Mouse (Mus musculus): ENCODE results near the gene Cdk5rap1. TPM values are rescaled to one million over a fixed set of nuclear protein-coding genes. Genes with fewer than 3 reads are reported as not detected.

The Cdk5rap1 gene
- polyA plus RNA-seq, 1 experiment: 16.5 TPM

DNA sequence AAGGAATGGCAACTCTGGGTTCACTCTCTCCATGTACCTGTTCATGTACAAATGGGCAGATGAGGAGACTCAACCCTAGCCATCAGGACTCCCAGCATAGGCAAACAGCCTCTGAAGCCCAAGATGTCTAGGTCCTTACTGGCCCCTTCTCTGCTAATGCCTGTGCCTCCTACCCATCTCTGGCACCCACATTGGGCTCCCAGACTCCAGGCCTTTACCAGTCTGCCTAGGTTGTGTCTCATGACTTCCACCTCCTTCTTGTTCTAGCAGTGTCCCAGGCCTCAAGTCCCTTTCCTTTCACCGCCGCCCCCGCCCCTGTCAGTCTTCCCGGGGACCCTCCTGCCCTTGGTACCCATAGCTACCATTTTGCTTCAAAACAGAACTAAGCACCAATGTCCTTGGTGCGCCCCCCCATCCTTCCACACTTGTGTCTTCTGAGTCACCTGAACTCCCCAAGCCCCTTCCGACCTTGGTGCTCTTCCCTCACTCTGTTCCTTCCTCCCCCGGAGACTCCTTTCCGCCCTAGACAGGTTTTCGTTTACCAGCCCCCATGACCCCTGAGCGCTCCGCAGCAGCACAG lies 34.3 kb upstream of the Cdk5rap1 start:
- TF ChIP-seq CTCF (IDR thresholded peaks at IDR 0.05; ENCODE audit: borderline replicate concordance, extremely low read depth, insufficient read depth, insufficient read length) (no peak), POLR2A (IDR thresholded peaks at IDR 0.05; ENCODE audit: borderline replicate concordance, extremely low read depth, insufficient read depth, insufficient read length, poor library complexity, severe bottlenecking) (no peak)
- DNase-seq (ENCODE audit: low read depth): no peak

GRCm38 (mm10) chr2:154405447-154405994 lies 32.7 kb upstream of the Cdk5rap1 start:
- no peak for TF ChIP-seq CTCF (IDR thresholded peaks at IDR 0.05; ENCODE audit: borderline replicate concordance, extremely low read depth, insufficient read depth, insufficient read length)
- no peak for TF ChIP-seq POLR2A (IDR thresholded peaks at IDR 0.05; ENCODE audit: borderline replicate concordance, extremely low read depth, insufficient read depth, insufficient read length, poor library complexity, severe bottlenecking)
- peak; percentile 50 for DNase-seq (ENCODE audit: low read depth)

GRCm38 (mm10) chr2:154402811-154403210 lies 30.0 kb upstream of the Cdk5rap1 start:
- TF ChIP-seq POLR2A (IDR thresholded peaks at IDR 0.05; ENCODE audit: borderline replicate concordance, extremely low read depth, insufficient read depth, insufficient read length, poor library complexity, severe bottlenecking) (no peak), CTCF (IDR thresholded peaks at IDR 0.05; ENCODE audit: borderline replicate concordance, extremely low read depth, insufficient read depth, insufficient read length) (peak; percentile 31; the same call in 1 of the 2 replicates)
- peak; percentile 85 for DNase-seq (ENCODE audit: low read depth)

GRCm38 (mm10) chr2:154401976-154402375 lies 29.2 kb upstream of the Cdk5rap1 start:
- DNase-seq (ENCODE audit: low read depth): no peak
- TF ChIP-seq CTCF (IDR thresholded peaks at IDR 0.05; ENCODE audit: borderline replicate concordance, extremely low read depth, insufficient read depth, insufficient read length) (no peak), POLR2A (IDR thresholded peaks at IDR 0.05; ENCODE audit: borderline replicate concordance, extremely low read depth, insufficient read depth, insufficient read length, poor library complexity, severe bottlenecking) (no peak)

GRCm38 (mm10) chr2:154399325-154399724 lies 26.5 kb upstream of the Cdk5rap1 start:
- peak; percentile 86 for DNase-seq (ENCODE audit: low read depth)
- TF ChIP-seq POLR2A (IDR thresholded peaks at IDR 0.05; ENCODE audit: borderline replicate concordance, extremely low read depth, insufficient read depth, insufficient read length, poor library complexity, severe bottlenecking) (no peak), CTCF (IDR thresholded peaks at IDR 0.05; ENCODE audit: borderline replicate concordance, extremely low read depth, insufficient read depth, insufficient read length) (no peak)

GRCm38 (mm10) chr2:154398267-154398666 lies 25.5 kb upstream of the Cdk5rap1 start:
- peak; percentile 48 for DNase-seq (ENCODE audit: low read depth)
- no peak for TF ChIP-seq CTCF (IDR thresholded peaks at IDR 0.05; ENCODE audit: borderline replicate concordance, extremely low read depth, insufficient read depth, insufficient read length)
- TF ChIP-seq POLR2A (IDR thresholded peaks at IDR 0.05; ENCODE audit: borderline replicate concordance, extremely low read depth, insufficient read depth, insufficient read length, poor library complexity, severe bottlenecking): no peak

GRCm38 (mm10) chr2:154396529-154396928 lies 23.7 kb upstream of the Cdk5rap1 start:
- no peak for DNase-seq (ENCODE audit: low read depth)
- TF ChIP-seq POLR2A (IDR thresholded peaks at IDR 0.05; ENCODE audit: borderline replicate concordance, extremely low read depth, insufficient read depth, insufficient read length, poor library complexity, severe bottlenecking) (no peak), CTCF (IDR thresholded peaks at IDR 0.05; ENCODE audit: borderline replicate concordance, extremely low read depth, insufficient read depth, insufficient read length) (no peak)

- no peak for DNase-seq (ENCODE audit: low read depth)
- TF ChIP-seq POLR2A (IDR thresholded peaks at IDR 0.05; ENCODE audit: borderline replicate concordance, extremely low read depth, insufficient read depth, insufficient read length, poor library complexity, severe bottlenecking) (no peak), CTCF (IDR thresholded peaks at IDR 0.05; ENCODE audit: borderline replicate concordance, extremely low read depth, insufficient read depth, insufficient read length) (no peak)
These were observed 21.8 kb upstream of the Cdk5rap1 start for GRCm38 (mm10) chr2:154394602-154395001.

DNA sequence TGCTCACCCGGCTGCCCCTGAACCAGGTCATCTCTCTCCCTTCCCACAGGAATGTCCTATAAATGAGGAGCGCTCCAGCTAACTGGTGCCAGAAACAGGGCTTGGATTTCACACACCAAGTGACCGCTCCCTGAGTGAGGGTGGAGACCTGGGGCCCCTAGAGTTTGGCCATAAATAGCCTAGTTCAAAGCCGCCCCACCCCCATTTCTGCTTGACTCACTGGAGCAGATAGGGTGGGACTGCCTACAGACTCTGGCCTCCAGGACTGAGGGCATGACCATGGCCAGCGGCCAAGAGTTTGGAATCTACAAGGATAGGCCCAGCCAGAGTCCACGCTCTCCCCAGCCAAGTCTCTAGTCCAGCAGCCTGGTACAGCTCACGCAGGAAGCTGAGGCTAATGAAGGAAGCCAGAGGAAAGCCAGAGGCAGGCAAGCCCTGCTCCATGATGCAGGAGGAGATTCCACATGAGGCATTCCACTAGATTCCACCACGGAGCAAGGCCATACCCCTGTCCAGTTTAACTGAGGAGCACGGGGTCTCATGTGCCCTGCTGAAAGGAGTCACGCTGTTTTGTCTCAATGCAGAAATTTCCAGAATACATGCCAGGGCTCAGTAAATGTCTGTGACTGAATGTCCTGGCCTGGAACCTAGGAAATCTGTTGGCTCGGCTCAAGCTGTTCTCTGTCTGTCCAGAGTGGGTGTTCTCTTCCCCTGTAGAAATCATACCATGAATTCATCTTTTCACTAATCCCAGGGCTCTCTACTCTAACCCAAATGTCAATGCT lies 17.6 kb upstream of the Cdk5rap1 start:
- no peak for DNase-seq (ENCODE audit: low read depth)
- no peak for TF ChIP-seq CTCF (IDR thresholded peaks at IDR 0.05; ENCODE audit: borderline replicate concordance, extremely low read depth, insufficient read depth, insufficient read length)
- TF ChIP-seq POLR2A (IDR thresholded peaks at IDR 0.05; ENCODE audit: borderline replicate concordance, extremely low read depth, insufficient read depth, insufficient read length, poor library complexity, severe bottlenecking): no peak

GRCm38 (mm10) chr2:154379103-154379502 lies 6.3 kb upstream of the Cdk5rap1 start:
- DNase-seq (ENCODE audit: low read depth): no peak
- TF ChIP-seq POLR2A (IDR thresholded peaks at IDR 0.05; ENCODE audit: borderline replicate concordance, extremely low read depth, insufficient read depth, insufficient read length, poor library complexity, severe bottlenecking) (no peak), CTCF (IDR thresholded peaks at IDR 0.05; ENCODE audit: borderline replicate concordance, extremely low read depth, insufficient read depth, insufficient read length) (no peak)

- no peak for DNase-seq (ENCODE audit: low read depth)
- TF ChIP-seq CTCF (IDR thresholded peaks at IDR 0.05; ENCODE audit: borderline replicate concordance, extremely low read depth, insufficient read depth, insufficient read length): no peak
- no peak for TF ChIP-seq POLR2A (IDR thresholded peaks at IDR 0.05; ENCODE audit: borderline replicate concordance, extremely low read depth, insufficient read depth, insufficient read length, poor library complexity, severe bottlenecking)
These were observed 2.2 kb upstream of the Cdk5rap1 start for GRCm38 (mm10) chr2:154374807-154375601.

All from brain, embryonic 14.5 days (tissue).